In genomic region chr14:54605752-54606321, GRCm38 (mm10) we compare ENCODE assay signal across 8 mouse cellular contexts. TPM values are rescaled to one million over a fixed set of nuclear protein-coding genes. Genes with fewer than 3 reads are reported as not detected.
DNase-seq lines count a peak whose midpoint lies in the region; ATAC-seq and TF ChIP-seq lines count a peak whose summit lies in the region.

Gene 4931414P19Rik, minus strand, starts transcription at chr14:54605993.

- peak within 1 kb of the TSS; percentile 70 for H3K4me2 ChIP-seq in heart, embryonic 11.5 days
- H3K4me2 ChIP-seq in kidney, embryonic 16.5 days (replicated peaks; ENCODE audit: low read depth, low read length): peak within 1 kb of the TSS; percentile 73
- H3K4me2 ChIP-seq in liver, embryonic 14.5 days (ENCODE audit: low read depth): peak within 1 kb of the TSS; percentile 74
- peak within 1 kb of the TSS; percentile 55 for H3K4me2 ChIP-seq in neural tube, embryonic 11.5 days (ENCODE audit: low read depth)
- H3K4me2 ChIP-seq in stomach, embryonic 16.5 days (ENCODE audit: low read depth, low read length): peak within 1 kb of the TSS; percentile 48

- no peaks in the 10 kb centered on the region for H3K4me1 ChIP-seq in embryonic fibroblast, embryonic 13.5 days (ENCODE audit: control insufficient read depth, insufficient read depth, low read length)
- H3K4me1 ChIP-seq in heart, embryonic 11.5 days (ENCODE audit: control insufficient read depth, insufficient read depth, low read length): peaks cover 2% of the 10 kb centered on the region; the same call in 1 of the 2 replicates
- H3K4me1 ChIP-seq in kidney, embryonic 16.5 days (ENCODE audit: insufficient read depth, low read length): peaks cover 24% of the 10 kb centered on the region
- H3K4me1 ChIP-seq in liver, embryonic 14.5 days (replicated peaks; ENCODE audit: control insufficient read depth in 2 of 2, insufficient read depth in 2 of 2, low read length in 1 of 2): peaks cover 27 to 31% of the 10 kb centered on the region in 2 experiments
- peaks cover 9% of the 10 kb centered on the region for H3K4me1 ChIP-seq in neural tube, embryonic 11.5 days (ENCODE audit: control insufficient read depth, insufficient read depth, low read length)
- H3K4me1 ChIP-seq in stomach, embryonic 16.5 days (ENCODE audit: control insufficient read depth, insufficient read depth, low read length): peaks cover 12% of the 10 kb centered on the region

- H3K4me3 ChIP-seq in embryonic fibroblast, embryonic 13.5 days (ENCODE audit: insufficient read depth, low read length): peak within 1 kb of the TSS; percentile 51
- H3K4me3 ChIP-seq in heart, embryonic 11.5 days (ENCODE audit: low read depth, low read length): peak within 1 kb of the TSS; percentile 48
- peak within 1 kb of the TSS; percentile 61 for H3K4me3 ChIP-seq in kidney, embryonic 16.5 days (ENCODE audit: low read length)
- H3K4me3 ChIP-seq in liver, embryonic 14.5 days (ENCODE audit: insufficient read depth in 1 of 2, low read depth in 2 of 2, low read length in 2 of 2): peak within 1 kb of the TSS; percentile 65 to 75
- H3K4me3 ChIP-seq in neural tube, embryonic 11.5 days (ENCODE audit: low read depth, low read length): peak within 1 kb of the TSS; percentile 39
- peak within 1 kb of the TSS; percentile 46 for H3K4me3 ChIP-seq in stomach, embryonic 16.5 days (replicated peaks; ENCODE audit: low read length)

- TF ChIP-seq CTCF in embryonic fibroblast, embryonic 13.5 days (IDR thresholded peaks at IDR 0.05; ENCODE audit: borderline replicate concordance, insufficient read depth, low read length): no peak
- 0 out of 2 replicates have a peak, but pooled peaks have one; percentile 5 for TF ChIP-seq CTCF in liver, embryonic 14.5 days (IDR thresholded peaks at IDR 0.05; ENCODE audit: low read depth)

- H3K9ac ChIP-seq in heart, embryonic 11.5 days (ENCODE audit: low read depth, low read length): peak within 1 kb of the TSS; percentile 77
- peak within 1 kb of the TSS; percentile 81 for H3K9ac ChIP-seq in kidney, embryonic 16.5 days (replicated peaks; ENCODE audit: low read length)
- peak within 1 kb of the TSS; percentile 72 for H3K9ac ChIP-seq in liver, embryonic 14.5 days (replicated peaks)
- H3K9ac ChIP-seq in neural tube, embryonic 11.5 days (ENCODE audit: low read length): peak within 1 kb of the TSS; percentile 52
- H3K9ac ChIP-seq in stomach, embryonic 16.5 days (ENCODE audit: low read length): peak within 1 kb of the TSS; percentile 76

- peak within 1 kb of the TSS; percentile 31 for H3K27ac ChIP-seq in embryonic fibroblast, embryonic 13.5 days (ENCODE audit: insufficient read depth, low read length)
- peak within 1 kb of the TSS; percentile 70 for H3K27ac ChIP-seq in heart, embryonic 11.5 days (ENCODE audit: low read depth, low read length)
- H3K27ac ChIP-seq in kidney, embryonic 16.5 days (ENCODE audit: low read length): peak within 1 kb of the TSS; percentile 85
- H3K27ac ChIP-seq in liver, embryonic 14.5 days: peak within 1 kb of the TSS; percentile 59
- H3K27ac ChIP-seq in neural tube, embryonic 11.5 days (ENCODE audit: low read depth, low read length): peak within 1 kb of the TSS; percentile 35; the same call in 1 of the 2 replicates
- peak within 1 kb of the TSS; percentile 69 for H3K27ac ChIP-seq in stomach, embryonic 16.5 days (ENCODE audit: low read length)

- 0% methylated on average over 37 of the region's 39 CpGs for WGBS in heart, embryonic 11.5 days (ENCODE audit: insufficient replicate concordance)
- under 1% methylated on average over 32 of the region's 39 CpGs for WGBS in kidney, embryonic 16.5 days
- WGBS in liver, embryonic 14.5 days (ENCODE audit: insufficient replicate concordance): under 1% methylated on average over 39 of the region's 39 CpGs
- WGBS in neural tube, embryonic 11.5 days: under 1% methylated on average over 39 of the region's 39 CpGs
- under 1% methylated on average over 39 of the region's 39 CpGs for WGBS in stomach, embryonic 16.5 days

- TF ChIP-seq POLR2A in embryonic fibroblast, embryonic 13.5 days (IDR thresholded peaks at IDR 0.05; ENCODE audit: low read depth, low read length): peak; percentile 53

- peak; percentile 89 for DNase-seq in A20 (ENCODE audit: low read depth, low spot score)
- DNase-seq in adrenal gland, postnatal 4 days (ENCODE audit: low spot score in 2 of 2): peak; percentile 62 to 67
- DNase-seq in liver, embryonic 14.5 days (ENCODE audit: low read depth in 3 of 3, low spot score in 3 of 3): peak; percentile 68 to 69 (median 68)
- peak; percentile 83 for DNase-seq in neural tube, embryonic 11.5 days (ENCODE audit: low spot score)

- no peak for TF ChIP-seq EP300 in liver, embryonic 14.5 days (IDR thresholded peaks at IDR 0.05; ENCODE audit: low read depth)

- no peaks in the 10 kb centered on the region for H3K36me3 ChIP-seq in heart, embryonic 11.5 days (ENCODE audit: control insufficient read depth, insufficient read depth, low read length)
- H3K36me3 ChIP-seq in kidney, embryonic 16.5 days (ENCODE audit: insufficient read depth, low read length): no peaks in the 10 kb centered on the region
- no peaks in the 10 kb centered on the region for H3K36me3 ChIP-seq in liver, embryonic 14.5 days (replicated peaks; ENCODE audit: control insufficient read depth, insufficient read depth, low read depth)
- no peaks in the 10 kb centered on the region for H3K36me3 ChIP-seq in neural tube, embryonic 11.5 days (ENCODE audit: control insufficient read depth, insufficient read depth, low read length)
- no peaks in the 10 kb centered on the region for H3K36me3 ChIP-seq in stomach, embryonic 16.5 days (ENCODE audit: control insufficient read depth, insufficient read depth, low read length)

- H3K9me3 ChIP-seq in heart, embryonic 11.5 days (replicated peaks; ENCODE audit: control insufficient read depth, low read length): no peaks in the 10 kb centered on the region
- H3K9me3 ChIP-seq in kidney, embryonic 16.5 days (ENCODE audit: low read length): no peaks in the 10 kb centered on the region
- no peaks in the 10 kb centered on the region for H3K9me3 ChIP-seq in liver, embryonic 14.5 days (ENCODE audit: control insufficient read depth, low read length)
- no peaks in the 10 kb centered on the region for H3K9me3 ChIP-seq in neural tube, embryonic 11.5 days (ENCODE audit: control insufficient read depth, low read length)
- no peaks in the 10 kb centered on the region for H3K9me3 ChIP-seq in stomach, embryonic 16.5 days (replicated peaks; ENCODE audit: control insufficient read depth, low read length)

- no peaks in the 10 kb centered on the region for H3K27me3 ChIP-seq in heart, embryonic 11.5 days (ENCODE audit: control insufficient read depth, insufficient read depth, low read length)
- H3K27me3 ChIP-seq in kidney, embryonic 16.5 days (ENCODE audit: insufficient read depth, low read length): no peaks in the 10 kb centered on the region
- no peaks in the 10 kb centered on the region for H3K27me3 ChIP-seq in liver, embryonic 14.5 days (ENCODE audit: control insufficient read depth, insufficient read depth, low read length)
- no peaks in the 10 kb centered on the region for H3K27me3 ChIP-seq in neural tube, embryonic 11.5 days (ENCODE audit: control insufficient read depth, insufficient read depth, low read length)
- no peaks in the 10 kb centered on the region for H3K27me3 ChIP-seq in stomach, embryonic 16.5 days (ENCODE audit: control insufficient read depth, insufficient read depth, low read length)

- ATAC-seq in heart, embryonic 11.5 days (replicated peaks; ENCODE audit: insufficient number of reproducible peaks, low FRiP score, low TSS enrichment): peak; percentile 44; the same call in 1 of the 2 replicates
- peak; percentile 60; the same call in 1 of the 2 replicates for ATAC-seq in kidney, embryonic 16.5 days (ENCODE audit: low FRiP score, low TSS enrichment)
- ATAC-seq in liver, embryonic 14.5 days (ENCODE audit: insufficient read depth): peak; percentile 39
- ATAC-seq in neural tube, embryonic 11.5 days (ENCODE audit: insufficient read depth, low FRiP score, low TSS enrichment): peak; percentile 36; the same call in 1 of the 2 replicates
- peak; percentile 51; the same call in 1 of the 2 replicates for ATAC-seq in stomach, embryonic 16.5 days (ENCODE audit: insufficient read depth, low FRiP score)

RNA-seq across cellular contexts. Expression of gene 4931414P19Rik, which starts in this region (rescaled TPM):
- 1 to 10 TPM; 6.4 to 7.8 TPM for total RNA-seq in adrenal gland, postnatal 4 days (2021)
- 3.6 and 4.8 TPM in 2 replicates for polyA plus RNA-seq in embryonic fibroblast, embryonic 13.5 days (2011; ENCODE audit: insufficient read length, low read depth, missing spikeins)
- 4.4 and 4.5 TPM in 2 replicates for polyA plus RNA-seq in heart, embryonic 11.5 days (2014; fragmentation: Nextera tagmentation; extraction: Ambion mirVana)
- polyA plus RNA-seq in kidney, embryonic 16.5 days (2015; fragmentation: Nextera tagmentation; extraction: Ambion mirVana): 11.2 and 14.2 TPM in 2 replicates
- polyA plus RNA-seq in liver, embryonic 14.5 days (2012; rRNA removed): 2.2 and 4.3 TPM in 2 replicates
- polyA plus RNA-seq in liver, embryonic 14.5 days (2014; fragmentation: Nextera tagmentation; extraction: Ambion mirVana): 1.1 and 1.9 TPM in 2 replicates
- 8.1 and 8.9 TPM in 2 replicates for polyA plus RNA-seq in neural tube, embryonic 11.5 days (2014; fragmentation: Nextera tagmentation; extraction: Ambion mirVana)
- 8.2 and 9.0 TPM in 2 replicates for polyA plus RNA-seq in stomach, embryonic 16.5 days (2015; fragmentation: Nextera tagmentation; extraction: Ambion mirVana)

Comparison
In these comparisons a context has a peak if more than half of its experiments do, and no peak if none do; other contexts are left out.
1. Peak in every context shown above with its lines: DNase-seq, ATAC-seq, H3K4me3 ChIP-seq and H3K27ac ChIP-seq.
2. H3K27ac ChIP-seq: peak in every context shown above with its lines; median percentile 85 in kidney, embryonic 16.5 days; 70 in heart, embryonic 11.5 days; 69 in stomach, embryonic 16.5 days; 59 in liver, embryonic 14.5 days; 35 in neural tube, embryonic 11.5 days; 31 in embryonic fibroblast, embryonic 13.5 days.